Mouse (Mus musculus): ENCODE data around the gene Gm20425.

The Gm20425 gene

GRCm38 (mm10) chr9:103153286-103153685 lies 76.8 kb downstream of the Gm20425 start:
- no peak for DNase-seq (ENCODE audit: low spot score)

- no peak for DNase-seq (ENCODE audit: low spot score)
These were observed 80.9 kb downstream of the Gm20425 start for GRCm38 (mm10) chr9:103149074-103149799.

GRCm38 (mm10) chr9:103147103-103147502 lies 83.0 kb downstream of the Gm20425 start:
- no peak for DNase-seq (ENCODE audit: low spot score)

GRCm38 (mm10) chr9:103146703-103147102 lies 83.4 kb downstream of the Gm20425 start:
- DNase-seq (ENCODE audit: low spot score) = no peak

GRCm38 (mm10) chr9:103146257-103146656 lies 83.8 kb downstream of the Gm20425 start:
- no peak for DNase-seq (ENCODE audit: low spot score)

GRCm38 (mm10) chr9:103145351-103145750 lies 84.8 kb downstream of the Gm20425 start:
- DNase-seq (ENCODE audit: low spot score) = no peak

GRCm38 (mm10) chr9:103143881-103144280 lies 86.2 kb downstream of the Gm20425 start:
- no peak for DNase-seq (ENCODE audit: low spot score)

- DNase-seq (ENCODE audit: low spot score) = no peak
These were observed 88.8 kb downstream of the Gm20425 start for GRCm38 (mm10) chr9:103141266-103141665.

- no peak for DNase-seq (ENCODE audit: low spot score)
These were observed 89.7 kb downstream of the Gm20425 start for GRCm38 (mm10) chr9:103140384-103140783.
